Mouse (Mus musculus): ENCODE results near the gene Erbb3.

DNA sequence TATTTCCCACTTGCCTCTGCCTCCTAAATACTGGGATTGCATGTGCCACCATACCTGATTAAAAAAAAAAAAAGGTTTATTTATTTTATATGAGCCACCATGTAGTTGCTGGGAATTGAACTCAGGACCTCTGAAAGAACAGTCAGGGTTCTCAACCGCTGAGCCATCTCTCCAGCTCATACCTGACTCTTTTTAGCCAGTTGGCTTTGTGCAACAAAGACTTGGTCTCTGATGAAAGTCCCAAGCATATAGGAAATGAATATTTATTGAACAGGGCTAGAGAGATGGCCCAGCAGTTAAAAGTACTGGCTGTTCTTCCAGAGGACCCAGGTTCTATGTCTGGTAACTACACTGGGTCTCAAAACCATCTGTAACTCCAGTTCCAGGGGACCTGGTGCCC, 29.1 kb upstream of the Erbb3 start:
- TF ChIP-seq CTCF (IDR thresholded peaks at IDR 0.05) (no peak), EP300 (IDR thresholded peaks at IDR 0.05) (no peak)

Data from lung, postnatal 0 days (tissue).